Mouse (Mus musculus): ENCODE results near the gene Nav2.

- TF ChIP-seq CTCF (IDR thresholded peaks at IDR 0.05) (peak; percentile 60), EP300 (IDR thresholded peaks at IDR 0.05) (no peak)
These were observed 375.2 kb downstream of the Nav2 start for GRCm38 (mm10) chr7:49283507-49284361.

All from lung, postnatal 0 days (tissue).